Mouse (Mus musculus) heart, adult 2 months (tissue): ENCODE measurements around the gene Pcsk6.

Experiments
- CTCF ChIP-seq: fragments of 200-600 bp; IDR thresholded peaks from 2 replicates; pipeline ENCODE4 v1.8.1; 2022; ENCODE audit warnings: antibody characterized with exemption, mild to moderate bottlenecking, moderate library complexity
- EP300 ChIP-seq: fragments of 200-500 bp; IDR thresholded peaks from 2 replicates; pipeline ENCODE4 v1.6.1; 2011; ENCODE audit warnings: low read depth, low read length, control low read depth; ENCODE audit not compliant: insufficient read depth
- POLR2A ChIP-seq: fragments of 200-500 bp; IDR thresholded peaks from 2 replicates; pipeline ENCODE4 v1.6.1; 2011; ENCODE audit warnings: mild to moderate bottlenecking, low read depth, low read length, control low read depth; ENCODE audit not compliant: insufficient read depth

DNA sequence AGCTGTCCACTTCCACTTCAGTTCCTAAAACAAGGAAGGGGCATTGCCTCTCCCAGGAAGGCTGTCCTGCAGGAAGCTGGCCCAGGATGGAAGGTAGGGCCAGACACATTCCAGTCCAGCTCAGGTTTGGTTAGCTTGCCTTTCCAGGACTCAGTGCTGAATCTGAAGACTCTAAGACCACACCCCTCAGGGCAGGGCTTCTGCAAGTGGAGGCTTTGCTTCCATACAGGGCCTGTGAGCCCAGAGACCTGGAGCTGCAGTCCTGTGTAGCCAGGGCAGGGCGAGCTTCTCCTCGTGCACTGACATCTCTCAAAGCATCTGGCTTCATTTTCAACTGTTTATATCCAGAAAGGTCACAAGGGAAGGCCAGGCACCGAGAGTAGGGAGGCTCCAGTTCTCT, 131.9 kb downstream of the Pcsk6 start:
- TF ChIP-seq CTCF (no peak), POLR2A (no peak), EP300 (no peak)
